Mouse (Mus musculus) retina, adult 2 months (tissue): ENCODE results near the gene Cdh8.

Source experiments
- DNase-seq: peaks from one replicate; pipeline ENCODE4 v3.0.0-alpha.2; 2012; ENCODE audit warnings: low read depth, low spot score

The Cdh8 gene

DNA sequence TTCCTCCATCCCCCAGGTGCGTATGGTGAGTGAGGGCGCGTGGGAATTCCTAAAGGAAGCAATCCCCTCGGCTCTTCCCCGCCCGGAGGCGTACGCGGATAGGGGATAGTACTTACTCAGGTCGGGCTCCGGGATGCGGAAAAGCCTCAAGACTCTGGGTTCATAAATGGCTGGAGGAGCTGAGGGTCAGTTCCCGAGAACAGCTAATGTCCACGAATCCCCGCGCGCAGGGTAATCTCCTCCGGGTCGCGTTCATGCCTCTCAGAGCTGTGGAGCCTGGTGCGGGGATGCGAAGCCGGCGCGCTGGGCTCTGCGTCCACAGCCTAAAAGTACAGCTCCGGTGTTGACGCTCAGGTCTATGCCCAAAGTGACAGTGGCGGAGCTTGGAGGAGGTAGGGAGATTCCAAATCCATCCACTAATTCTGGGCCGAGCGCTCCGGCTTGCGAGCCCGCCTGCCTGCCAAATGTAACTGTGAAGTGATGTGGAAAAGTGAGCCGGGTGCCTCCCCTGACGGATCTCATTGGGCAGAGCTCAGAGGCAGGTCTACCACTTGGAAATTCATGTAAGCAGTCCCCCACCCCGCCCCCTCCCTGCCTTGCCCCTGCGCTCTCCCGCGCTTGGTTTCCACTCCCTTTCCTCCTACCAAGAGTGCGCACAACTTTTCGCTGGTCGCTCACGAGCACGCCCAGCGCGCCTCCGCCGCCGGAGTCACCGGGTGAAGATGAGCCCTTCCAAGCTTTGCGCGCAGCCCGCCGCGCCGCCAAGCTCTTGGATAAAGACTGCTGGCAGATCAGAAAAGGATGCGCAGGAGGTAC, at the start of gene Cdh8:
Gene Cdh8 (minus strand): TSS at position 506 of the 816 bp plus-strand sequence.
- no peak for DNase-seq

DNA sequence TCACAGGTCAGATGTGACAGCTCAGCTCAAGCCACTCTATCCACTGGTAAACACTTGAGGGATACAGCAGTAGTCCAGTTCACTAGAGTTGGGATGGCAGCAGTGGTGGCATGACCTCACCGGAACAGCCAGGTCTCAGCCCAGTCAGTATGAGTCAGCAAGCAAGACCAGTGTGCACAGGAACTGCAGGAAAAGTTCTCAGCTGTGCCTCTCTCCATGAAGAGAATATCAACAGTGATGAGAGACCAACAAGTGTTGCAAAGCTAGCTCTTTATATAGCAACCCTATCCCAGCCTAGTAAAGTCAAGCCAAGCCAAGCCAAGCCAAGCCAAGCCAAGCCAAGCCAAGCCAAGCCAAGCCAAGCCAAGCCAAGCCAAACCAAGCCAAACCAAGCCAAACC, 30.2 kb upstream of the Cdh8 start:
- no peak for DNase-seq

GRCm38 (mm10) chr8:99425901-99426300, 9.6 kb upstream of the Cdh8 start:
- no peak for DNase-seq

GRCm38 (mm10) chr8:99421516-99421915, 5.2 kb upstream of the Cdh8 start:
- no peak for DNase-seq

GRCm38 (mm10) chr8:99419726-99420125, 3.5 kb upstream of the Cdh8 start:
- no peak for DNase-seq

GRCm38 (mm10) chr8:99417456-99417855, 1.2 kb upstream of the Cdh8 start:
- no peak for DNase-seq

GRCm38 (mm10) chr8:99415076-99415965, 950 bp downstream of the Cdh8 start:
- no peak for DNase-seq

GRCm38 (mm10) chr8:99414483-99414921, 1.8 kb downstream of the Cdh8 start:
- DNase-seq: no peak

- no peak for DNase-seq
These were observed 2.3 kb downstream of the Cdh8 start for GRCm38 (mm10) chr8:99413877-99414482.

DNA sequence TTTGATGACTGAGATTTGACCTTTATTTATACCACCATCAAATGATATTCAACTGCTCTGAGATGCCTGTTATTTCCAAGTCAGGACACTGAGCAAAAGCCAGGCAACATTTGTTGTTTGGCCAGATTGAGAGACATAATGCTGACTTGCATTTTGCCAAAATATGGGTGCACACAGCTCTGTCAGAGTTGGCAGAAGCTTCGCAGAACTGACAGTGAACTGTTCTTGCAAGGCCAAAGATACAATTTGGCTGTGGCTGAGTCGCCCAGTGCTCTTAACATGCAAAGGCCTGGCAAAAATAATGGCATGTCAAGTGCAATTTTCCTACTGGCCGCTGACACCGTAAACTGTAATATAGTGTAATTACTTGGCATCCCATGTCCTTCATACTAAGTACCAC, 22.4 kb downstream of the Cdh8 start:
- no peak for DNase-seq

DNA sequence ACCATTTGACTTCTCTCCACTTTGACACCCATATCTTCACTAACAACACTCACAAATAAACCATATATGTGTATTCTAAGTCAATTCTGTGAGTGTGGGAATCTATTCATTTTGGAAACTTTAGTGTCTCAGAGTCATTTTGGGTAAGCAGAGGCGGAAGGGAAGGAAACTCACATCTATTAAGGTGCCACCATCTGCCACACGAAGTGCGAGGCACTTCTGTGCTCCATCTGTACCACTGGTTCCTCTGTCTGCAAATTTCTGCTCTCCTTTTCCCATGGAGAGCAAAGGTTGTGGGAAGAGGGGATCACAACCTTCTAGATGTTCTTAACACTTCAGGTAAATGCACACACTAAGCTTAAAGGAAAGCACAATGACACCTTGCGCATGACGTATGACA, 46.2 kb downstream of the Cdh8 start:
- DNase-seq: no peak

DNA sequence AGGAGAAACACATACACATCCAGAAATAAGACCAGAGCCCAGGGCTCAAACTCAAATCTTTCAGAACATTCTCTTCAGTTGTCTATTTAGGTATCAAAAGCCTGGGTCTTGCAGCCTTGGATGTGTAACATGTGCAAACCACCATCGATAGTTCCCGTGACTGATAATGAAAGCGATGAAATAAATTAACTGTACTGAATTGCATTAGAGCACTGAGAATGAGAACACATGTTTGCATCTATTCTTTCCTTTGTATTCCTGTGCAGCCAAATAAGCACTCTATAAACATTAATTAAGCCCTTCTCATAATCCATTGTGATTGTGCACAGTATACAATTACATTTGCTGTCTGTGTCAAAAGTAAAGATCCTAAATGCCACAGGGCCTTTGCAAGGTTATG, 47.1 kb downstream of the Cdh8 start:
- no peak for DNase-seq

DNA sequence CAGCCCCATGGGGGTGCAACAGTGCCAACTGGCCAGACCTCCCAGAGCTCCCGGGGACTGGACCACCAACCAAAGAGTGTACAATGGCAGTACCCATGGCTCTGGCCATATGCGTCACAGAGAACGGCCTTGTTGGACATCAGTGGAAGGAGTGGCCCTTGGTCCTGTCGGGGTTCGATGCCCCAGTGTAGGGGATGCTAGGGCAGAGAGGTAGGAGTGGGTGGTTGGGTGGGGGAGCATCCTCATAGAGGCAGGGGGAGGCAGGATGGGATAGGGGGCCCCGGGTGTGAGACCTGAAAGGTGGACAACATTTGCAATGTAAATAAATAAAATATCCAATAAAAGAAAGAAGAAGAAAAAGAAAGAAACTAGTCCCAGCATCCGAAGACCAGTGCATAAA, 47.8 kb downstream of the Cdh8 start:
- no peak for DNase-seq

- DNase-seq: no peak
These were observed 62.3 kb downstream of the Cdh8 start for GRCm38 (mm10) chr8:99353923-99354322.

- no peak for DNase-seq
These were observed 63.0 kb downstream of the Cdh8 start for GRCm38 (mm10) chr8:99353221-99353620.

GRCm38 (mm10) chr8:99349456-99349855, 66.8 kb downstream of the Cdh8 start:
- DNase-seq: no peak

- DNase-seq: no peak
These were observed 67.7 kb downstream of the Cdh8 start for GRCm38 (mm10) chr8:99348618-99349017.

- DNase-seq: no peak
These were observed 77.0 kb downstream of the Cdh8 start for GRCm38 (mm10) chr8:99339310-99339709.

- no peak for DNase-seq
These were observed 88.7 kb downstream of the Cdh8 start for GRCm38 (mm10) chr8:99327559-99327958.

DNA sequence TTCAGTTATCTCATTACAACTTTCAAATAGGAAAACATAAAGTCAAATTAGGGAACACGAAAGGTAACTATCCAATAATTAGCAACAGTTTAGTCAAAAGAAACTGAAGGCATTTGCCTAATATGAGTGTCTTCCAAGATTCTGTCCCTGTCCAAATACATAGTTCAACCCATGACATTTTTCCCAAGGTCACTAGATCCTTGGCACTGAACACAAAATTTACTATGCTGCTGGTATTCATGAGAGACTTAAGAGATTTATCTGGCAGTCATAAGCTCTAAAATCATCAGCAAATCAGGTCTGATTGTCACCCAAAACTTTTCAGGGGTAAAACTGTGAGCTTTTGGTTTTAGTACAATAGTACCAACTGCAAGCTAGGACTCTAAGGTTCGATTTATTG, 101.7 kb downstream of the Cdh8 start:
- DNase-seq: no peak

DNA sequence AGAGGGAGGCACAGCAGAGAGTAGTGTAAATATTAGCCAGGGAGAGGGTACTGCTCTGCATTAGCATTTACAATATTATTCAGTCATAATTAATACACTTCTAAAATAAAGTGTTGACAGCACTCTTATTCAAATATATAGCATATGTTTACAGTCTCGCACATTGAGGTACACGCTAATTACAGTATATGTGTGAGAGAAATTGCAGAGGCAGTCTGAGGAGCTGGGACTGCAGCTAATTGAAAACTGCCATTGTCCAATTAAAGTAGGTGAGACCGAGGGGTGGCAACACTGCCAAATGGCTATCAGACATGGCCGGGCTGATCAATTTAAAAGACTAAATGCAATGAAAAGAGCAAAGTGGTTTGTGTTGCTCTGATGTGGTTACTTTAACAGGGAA, 112.1 kb downstream of the Cdh8 start:
- DNase-seq: no peak

GRCm38 (mm10) chr8:99290201-99290600, 126.1 kb downstream of the Cdh8 start:
- DNase-seq: no peak
